Mouse (Mus musculus) layer of hippocampus, adult 18-20 months (tissue): Measurements from ENCODE around the gene Nt5dc1. TPM values are rescaled to one million over a fixed set of nuclear protein-coding genes. Genes with fewer than 3 reads are reported as not detected.
A peak's percentile ranks its signal among the peaks of the same experiment; 100 is the strongest.
"Not testable (repeated sequence)": the region's sequence is repeated elsewhere in the genome, so short reads cannot be mapped to it uniquely, and the experiment has no call there.

Experiments used
- DNase-seq, 2 experiments: peaks; one replicate each; pipeline ENCODE4 v3.0.0; 2022; ENCODE audit warnings: low spot score in 2 of 2
- long read RNA-seq: library from polyadenylated mRNA; stranded (forward); transcript quantifications from one replicate; pipeline ENCODE4 v2.0.0, GENCODE M21; 2021
- total RNA-seq, 2 experiments: library from RNA; stranded (reverse); gene quantifications; 2 replicates each; pipeline ENCODE4 v1.2.3; 2021

The Nt5dc1 gene
- 1 to 10 TPM; 2.8 to 3.7 TPM for total RNA-seq
- long read RNA-seq, partial matches to known transcripts = 0 of 10 reads
- long read RNA-seq, other reads (novel, unspliced or antisense) = 9 of 10 reads

GRCm38 (mm10) chr10:34418204-34418756 is at the start of gene Nt5dc1:
Gene Nt5dc1, minus strand, starts transcription at chr10:34418552.
- peak; percentile 84 to 92 for DNase-seq

GRCm38 (mm10) chr10:34464321-34464720 is 46.0 kb upstream of the Nt5dc1 start:
- no peak for DNase-seq

DNA sequence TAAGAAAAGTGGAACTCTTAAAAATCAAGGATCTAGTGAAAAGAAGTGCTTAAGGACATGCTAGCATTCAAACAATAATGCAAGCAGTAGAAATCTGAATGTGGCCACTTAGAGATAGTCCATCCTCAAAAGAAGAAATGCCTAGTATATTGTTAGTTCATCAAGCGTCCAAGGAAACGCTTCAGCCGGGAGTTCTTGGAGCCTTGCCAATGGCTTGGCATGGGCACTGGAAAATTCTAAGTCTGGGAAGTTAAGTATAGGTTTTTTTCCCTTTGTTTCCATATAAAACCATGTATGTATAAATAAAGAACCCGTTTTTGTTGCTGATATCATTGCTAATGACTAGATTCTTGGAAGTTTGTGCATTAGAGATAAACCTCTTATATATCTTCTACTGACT is 43.1 kb upstream of the Nt5dc1 start:
- DNase-seq = no peak

DNA sequence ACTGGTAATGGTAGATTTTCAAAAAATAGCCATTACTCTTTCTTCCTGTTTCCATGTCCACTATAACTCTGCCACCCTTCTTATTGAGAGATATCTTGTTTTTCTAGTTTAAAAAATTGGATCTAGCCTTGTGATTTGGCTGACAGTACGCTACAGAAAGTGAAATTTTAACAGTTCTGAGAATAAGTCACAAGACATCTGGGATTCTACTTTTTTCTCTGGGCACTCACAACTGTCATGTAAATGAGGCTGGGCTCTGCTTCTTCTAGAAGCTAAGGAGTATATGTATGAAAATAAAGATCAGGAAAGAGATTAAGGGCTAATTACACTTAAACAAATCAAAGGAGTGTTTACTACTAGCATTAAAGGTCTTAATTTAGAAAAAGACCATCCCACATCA is 31.1 kb upstream of the Nt5dc1 start:
- no peak for DNase-seq

DNA sequence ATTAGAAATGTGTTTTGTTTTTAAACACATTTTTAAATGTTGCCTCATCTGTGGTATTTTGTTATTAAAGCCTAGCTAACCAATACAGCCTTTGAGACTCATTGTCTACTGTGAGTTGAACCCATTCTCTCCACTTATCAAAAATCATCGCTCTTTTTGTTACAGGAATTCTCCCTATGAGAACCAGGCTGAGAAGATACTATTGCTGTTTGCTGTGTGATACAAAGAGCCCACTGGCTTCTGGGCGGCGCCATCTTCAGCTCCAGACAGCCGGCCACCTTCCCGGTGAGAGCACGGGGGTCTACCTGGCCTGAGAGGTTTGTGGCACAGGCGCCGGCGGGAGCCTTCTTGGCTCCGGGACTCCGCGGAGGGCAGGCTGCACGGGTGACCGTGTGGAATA is 15.8 kb upstream of the Nt5dc1 start:
- DNase-seq = not testable (repeated sequence)

- DNase-seq = no peak
Measured at GRCm38 (mm10) chr10:34431783-34432182, 13.4 kb upstream of the Nt5dc1 start.

GRCm38 (mm10) chr10:34418794-34419193 is 442 bp upstream of the Nt5dc1 start:
- not testable (repeated sequence) for DNase-seq

GRCm38 (mm10) chr10:34399267-34399666 is 19.1 kb downstream of the Nt5dc1 start:
- no peak for DNase-seq

GRCm38 (mm10) chr10:34396959-34397358 is 21.4 kb downstream of the Nt5dc1 start:
- no peak for DNase-seq

GRCm38 (mm10) chr10:34389681-34390080 is 28.7 kb downstream of the Nt5dc1 start, which contains the start of gene Col10a1:
Gene Col10a1, plus strand, starts transcription at chr10:34389981.
- no peak for DNase-seq

DNA sequence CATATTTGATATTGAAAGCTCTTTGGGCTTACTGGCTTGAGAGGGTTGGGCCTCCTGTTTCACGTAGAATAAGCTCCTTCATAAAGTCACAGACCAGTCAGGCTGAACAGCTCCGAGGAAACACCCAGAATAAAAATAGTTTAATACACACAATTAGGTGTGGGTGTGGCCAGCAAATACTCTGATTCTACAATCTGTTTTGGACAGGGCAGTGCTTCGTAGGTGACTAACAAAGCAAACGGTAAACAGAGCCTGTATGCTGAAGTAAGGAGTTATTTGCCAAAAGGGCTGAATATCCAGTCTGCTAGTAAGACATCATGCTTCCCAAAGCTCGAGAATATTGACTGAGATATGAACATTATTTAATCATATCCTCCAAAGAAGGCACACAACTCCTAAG is 32.7 kb downstream of the Nt5dc1 start:
- DNase-seq = no peak

GRCm38 (mm10) chr10:34373332-34373731 is 45.0 kb downstream of the Nt5dc1 start:
- DNase-seq = no peak

DNA sequence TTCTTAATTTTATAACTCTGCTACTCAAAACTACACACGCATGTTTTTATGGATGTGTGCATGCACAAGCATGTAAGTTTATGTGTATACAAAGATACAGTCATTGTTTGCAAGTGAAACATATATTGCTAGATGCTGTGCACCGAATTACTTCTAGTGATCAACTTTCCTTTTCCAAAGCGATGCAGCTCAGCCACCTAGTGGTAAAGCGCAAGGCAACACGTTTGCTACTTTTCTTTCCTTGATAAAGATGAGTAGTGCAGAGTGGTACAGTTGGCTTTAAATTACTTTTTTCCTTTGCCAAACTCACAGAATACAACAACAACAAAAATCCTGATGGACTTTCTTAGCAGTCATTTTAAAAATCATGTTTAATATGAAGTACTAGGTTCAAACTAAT is 50.2 kb downstream of the Nt5dc1 start:
- DNase-seq = peak in 1 of 2 experiments; percentile 32

DNA sequence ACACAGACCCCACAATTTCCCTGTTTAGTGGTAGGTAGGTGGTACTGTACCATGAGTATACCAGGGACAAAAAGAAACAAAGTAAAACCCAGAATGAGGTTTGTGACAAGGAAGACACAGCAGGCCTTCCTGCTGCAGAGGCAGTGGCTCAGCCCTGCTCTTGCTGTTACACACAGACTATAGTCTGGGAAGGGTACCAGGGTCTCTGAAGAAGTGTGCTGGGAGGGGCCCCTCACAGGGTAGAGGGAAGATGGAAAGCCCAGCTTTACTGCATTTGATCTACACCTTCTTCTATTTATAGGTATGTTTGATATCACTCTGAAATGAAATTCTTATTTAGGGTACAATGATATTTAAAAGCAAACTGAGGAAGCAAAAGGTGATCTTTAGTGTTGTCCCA is 54.6 kb downstream of the Nt5dc1 start:
- DNase-seq = no peak

GRCm38 (mm10) chr10:34358263-34358662 is 60.1 kb downstream of the Nt5dc1 start:
- DNase-seq = no peak

DNA sequence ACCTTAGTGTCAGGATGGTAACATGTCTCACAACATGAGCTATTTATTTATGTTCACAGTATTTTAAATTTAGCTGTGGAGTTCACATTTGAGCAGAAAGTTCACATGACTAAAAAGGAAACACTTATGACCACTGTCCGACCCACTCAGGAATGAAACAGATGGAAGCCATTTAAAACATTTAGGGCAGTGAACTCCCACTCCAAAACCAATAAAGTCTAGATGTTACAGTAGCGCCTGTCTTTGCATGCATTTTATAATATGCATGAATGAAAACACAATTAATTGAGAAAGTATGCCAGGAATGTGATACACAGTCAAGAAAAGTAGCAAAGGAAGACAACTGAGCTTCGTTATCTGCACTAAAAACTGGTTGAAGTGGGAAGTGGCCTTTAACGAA is 66.2 kb downstream of the Nt5dc1 start:
- DNase-seq = no peak

- no peak for DNase-seq
Measured at GRCm38 (mm10) chr10:34341886-34342285, 76.5 kb downstream of the Nt5dc1 start.

DNA sequence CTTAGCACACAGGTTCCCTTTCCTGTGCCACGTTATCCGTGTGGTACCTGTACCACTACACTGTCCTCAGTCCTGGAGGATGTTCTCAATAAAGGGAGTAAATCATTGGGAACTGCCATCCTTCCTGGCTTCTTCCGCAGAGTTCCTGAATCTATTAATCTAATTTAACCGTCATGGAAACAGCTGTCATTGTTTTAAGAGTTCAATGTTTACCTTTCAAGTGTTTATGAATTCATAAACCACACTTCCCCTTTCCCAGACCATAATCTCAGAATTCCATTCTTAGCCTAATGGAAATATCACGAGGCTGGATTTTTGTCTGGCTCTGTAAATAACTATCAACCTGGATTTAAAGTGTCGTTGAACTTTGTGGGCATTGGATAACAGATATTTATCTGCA is 77.3 kb downstream of the Nt5dc1 start:
- no peak for DNase-seq

DNA sequence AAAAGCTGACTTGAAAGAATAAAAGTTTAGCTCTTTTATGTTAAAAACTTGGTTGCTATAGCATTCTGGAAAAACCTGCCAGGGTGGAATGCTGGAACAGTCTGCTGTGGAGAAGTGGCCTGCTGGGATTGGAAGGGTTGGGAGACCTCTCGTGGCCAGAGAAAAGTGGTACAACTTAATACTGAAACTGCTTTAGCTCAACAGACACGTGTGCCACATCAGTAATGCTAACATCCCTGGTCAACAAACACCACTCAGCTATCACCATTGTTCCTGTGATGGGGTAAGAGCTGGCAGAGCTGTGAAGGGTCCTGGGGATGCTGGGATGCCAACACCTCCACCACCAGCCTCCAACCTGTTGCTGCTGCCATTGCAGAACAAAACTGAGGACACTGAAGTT is 90.0 kb downstream of the Nt5dc1 start:
- peak; percentile 29 to 70 for DNase-seq

GRCm38 (mm10) chr10:34327144-34327543 is 91.2 kb downstream of the Nt5dc1 start:
- no peak for DNase-seq

DNA sequence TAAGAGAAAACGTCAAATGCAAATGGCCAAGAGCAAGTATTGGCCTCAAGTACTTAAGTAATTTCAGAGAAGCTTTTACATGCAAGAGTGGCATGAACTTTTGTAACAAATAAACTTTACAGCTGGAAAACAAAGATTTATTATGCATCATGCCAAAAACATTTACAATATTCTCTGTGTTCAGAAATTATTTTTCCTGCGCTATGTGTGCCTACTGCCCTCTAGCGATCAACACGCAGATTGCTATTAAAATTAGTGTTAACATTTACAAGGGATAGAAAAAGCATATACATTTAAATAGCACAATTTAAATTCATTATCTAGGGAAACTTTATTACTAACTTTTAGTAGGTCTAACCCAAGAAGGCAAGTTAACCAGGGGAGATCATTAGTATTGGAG is 91.7 kb downstream of the Nt5dc1 start:
- peak in 1 of 2 experiments; percentile 35 for DNase-seq

DNA sequence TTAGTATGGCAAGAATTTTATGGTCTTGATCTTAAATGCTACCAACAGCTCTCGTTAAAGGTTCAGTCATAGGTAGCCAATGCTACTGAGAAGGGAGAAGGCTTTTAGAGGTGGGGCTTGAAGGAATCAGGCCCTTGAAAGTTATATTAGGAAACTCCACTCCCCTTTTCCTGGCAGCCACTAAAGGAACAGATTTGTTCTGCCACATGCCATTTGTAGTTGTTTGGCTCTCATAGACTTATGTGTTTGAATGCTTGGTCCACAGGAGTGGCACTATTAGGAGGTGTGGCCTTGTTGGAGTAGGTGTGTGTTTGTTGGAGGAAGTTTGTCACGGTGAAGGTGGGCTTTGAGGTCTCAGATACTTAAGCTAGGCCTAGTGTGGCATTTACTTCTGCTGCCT is 97.5 kb downstream of the Nt5dc1 start:
- DNase-seq = peak in 1 of 2 experiments; percentile 60

GRCm38 (mm10) chr10:34317217-34317606 is 101.1 kb downstream of the Nt5dc1 start:
- DNase-seq = no peak
